Comparison of ENCODE assay signal across 10 mouse cellular contexts in the genomic region with DNA sequence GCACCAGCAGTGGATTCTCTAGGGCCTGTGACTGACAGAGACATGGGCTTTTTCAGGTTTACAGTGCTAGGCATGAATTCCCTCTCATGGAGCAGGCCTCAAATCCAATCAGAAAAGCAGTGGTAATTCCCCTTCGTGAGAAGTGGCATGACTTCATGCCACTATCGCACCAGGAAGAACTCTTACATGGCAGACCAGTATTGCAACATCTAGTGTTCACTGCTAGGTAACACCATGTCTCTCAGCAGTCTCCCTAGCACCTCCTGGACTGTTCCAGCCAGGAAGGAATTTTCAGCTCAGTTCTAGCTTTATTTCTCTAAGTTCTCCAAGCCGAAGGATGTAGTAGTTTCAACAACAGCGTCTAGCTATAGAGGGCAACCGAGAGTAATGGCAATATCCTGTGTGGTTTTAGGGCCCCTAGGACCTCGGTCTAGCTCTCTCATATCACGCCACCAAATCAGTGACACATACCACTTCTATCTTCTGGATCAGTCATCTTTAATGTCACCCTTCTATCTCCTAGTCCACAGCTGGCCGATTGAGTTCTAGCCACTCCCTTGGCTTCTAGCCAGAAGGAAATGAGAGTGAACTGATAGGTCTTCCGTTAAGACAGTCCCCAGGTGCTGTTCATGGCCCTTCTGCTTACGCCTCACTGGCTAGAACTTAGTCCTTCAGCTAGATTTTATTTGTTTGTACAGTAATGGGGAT.
DNase-seq lines count a peak whose midpoint lies in the region; ATAC-seq lines count a peak whose summit lies in the region.
"Had no signal": no experiment of that assay in that cellular context is flagged by ENCODE, and none has a peak within 500 bp of the region (broad histone marks: within the 10 kb centered on the region; RNA-seq: fewer than 3 reads in every experiment).

No protein-coding gene starts in this region.

- no peaks in the 10 kb centered on the region for H3K36me3 ChIP-seq in liver, embryonic 15.5 days (replicated peaks)
- H3K36me3 ChIP-seq in stomach, embryonic 14.5 days (ENCODE audit: control insufficient read depth, insufficient read depth, low read length): no peaks in the 10 kb centered on the region

- WGBS in liver, embryonic 15.5 days (ENCODE audit: insufficient replicate concordance): 16% methylated on average over 10 of the region's 10 CpGs
- 71% methylated on average over 10 of the region's 10 CpGs for WGBS in stomach, embryonic 14.5 days

- H3K27me3 ChIP-seq in liver, embryonic 15.5 days: no peaks in the 10 kb centered on the region
- no peaks in the 10 kb centered on the region for H3K27me3 ChIP-seq in stomach, embryonic 14.5 days (ENCODE audit: control insufficient read depth, insufficient read depth, low read length)

- H3K9ac ChIP-seq in liver, embryonic 15.5 days: no peak overlapping the region
- no peak overlapping the region for H3K9ac ChIP-seq in stomach, embryonic 14.5 days (replicated peaks; ENCODE audit: low read depth, low read length)

- no peak overlapping the region for H3K4me2 ChIP-seq in liver, embryonic 15.5 days
- no peak overlapping the region for H3K4me2 ChIP-seq in stomach, embryonic 14.5 days (replicated peaks; ENCODE audit: low read depth, low read length)

- no peak overlapping the region for H3K27ac ChIP-seq in liver, embryonic 15.5 days (replicated peaks)
- no peak overlapping the region for H3K27ac ChIP-seq in stomach, embryonic 14.5 days (ENCODE audit: low read length)

- peak; percentile 78 for ATAC-seq in liver, embryonic 15.5 days (ENCODE audit: insufficient read depth)
- ATAC-seq in stomach, embryonic 14.5 days (ENCODE audit: insufficient number of reproducible peaks, insufficient read depth, low FRiP score, low read depth): 0 out of 2 replicates have a peak, but pooled peaks have one; percentile 49

- peak; percentile 47 for DNase-seq in lung, postnatal 25 days (ENCODE audit: low spot score)
- DNase-seq in lung, postnatal 14 days: no peak
- peak; percentile 56 for DNase-seq in c-Kit-positive CD71-positive TER-119-positive erythroid progenitor cells, embryonic 14.5 days (ENCODE audit: low spot score)
- DNase-seq in adipocyte (ENCODE audit: low spot score): no peak
- DNase-seq in urinary bladder, postnatal 14 days (ENCODE audit: low spot score): no peak
- no peak for DNase-seq in layer of hippocampus, postnatal 10 days (ENCODE audit: low spot score in 2 of 2)
- DNase-seq: kidney, adult 9 months; midbrain, embryonic 14.5 days had no signal

- no peaks in the 10 kb centered on the region for H3K9me3 ChIP-seq in liver, embryonic 15.5 days (replicated peaks)
- H3K9me3 ChIP-seq in stomach, embryonic 14.5 days (ENCODE audit: control insufficient read depth, low read depth, low read length): no peaks in the 10 kb centered on the region

- peaks cover 25% of the 10 kb centered on the region for H3K4me1 ChIP-seq in liver, embryonic 15.5 days (replicated peaks)
- H3K4me1 ChIP-seq in stomach, embryonic 14.5 days (ENCODE audit: control insufficient read depth, insufficient read depth, low read length): no peaks in the 10 kb centered on the region

- H3K4me3 ChIP-seq in liver, embryonic 15.5 days (replicated peaks): no peak overlapping the region
- H3K4me3 ChIP-seq in stomach, embryonic 14.5 days (ENCODE audit: low read depth, low read length): no peak overlapping the region

Comparison
In these comparisons a context has a peak if more than half of its experiments do, and no peak if none do; other contexts are left out.
1. DNase-seq: peak in lung, postnatal 25 days (single experiment) and c-Kit-positive CD71-positive TER-119-positive erythroid progenitor cells, embryonic 14.5 days (single experiment); none in lung, postnatal 14 days (single experiment), adipocyte (single experiment), urinary bladder, postnatal 14 days (single experiment) and layer of hippocampus, postnatal 10 days (0 of 2).